Mouse (Mus musculus): ENCODE data around the gene Apc2.

- no peak for TF ChIP-seq CTCF (IDR thresholded peaks at IDR 0.05; ENCODE audit: borderline replicate concordance, control insufficient read depth, extremely low read depth, insufficient read depth, low read length, poor library complexity)
- TF ChIP-seq POLR2A (IDR thresholded peaks at IDR 0.05; ENCODE audit: control insufficient read depth, extremely low read depth, insufficient read depth, low read length, poor library complexity), result no peak
Measured at GRCm38 (mm10) chr10:80302471-80302881, 6.7 kb downstream of the Apc2 start.
